Mouse (Mus musculus) small intestine, adult 2 months (tissue): Measurements from ENCODE around the gene Ap3d1.

Experiments used
- CTCF ChIP-seq: fragments of 200-500 bp; IDR thresholded peaks from 2 replicates; pipeline ENCODE4 v1.5.1; 2012; ENCODE audit warnings: low read depth, mild to moderate bottlenecking, control low read depth, inconsistent platforms, low read length, moderate library complexity, mixed read lengths; ENCODE audit not compliant: insufficient replicate concordance, insufficient read length; ENCODE audit errors: extremely low read depth
- POLR2A ChIP-seq: fragments of 200-500 bp; IDR thresholded peaks from 2 replicates; pipeline ENCODE4 v1.6.1; 2012; ENCODE audit warnings: low read depth, mild to moderate bottlenecking, control low read depth, inconsistent platforms, low read length, moderate library complexity

GRCm38 (mm10) chr10:80784302-80784701, 42.2 kb upstream of the Ap3d1 start:
- no peak for TF ChIP-seq CTCF
- no peak for TF ChIP-seq POLR2A
